Mouse (Mus musculus) midbrain, postnatal 0 days (tissue): ENCODE data around the gene Nr1d2. TPM values are rescaled to one million over a fixed set of nuclear protein-coding genes. Genes with fewer than 3 reads are reported as not detected.
"Not testable (repeated sequence)": the region's sequence is repeated elsewhere in the genome, so short reads cannot be mapped to it uniquely, and the experiment has no call there.

ENCODE experiments used
- ATAC-seq: fragments of 200-750 bp; cut with Nextera tagmentation; 2 replicates; pipeline ENCODE4 v1.8.0; 2017; ENCODE audit warnings: moderate number of reproducible peaks, mild to moderate bottlenecking, moderate TSS enrichment, moderate library complexity; ENCODE audit not compliant: low FRiP score
- DNase-seq: peaks from one replicate; pipeline ENCODE4 v3.0.0-alpha.2; 2015; ENCODE audit warnings: low spot score
- H3K27ac ChIP-seq: fragments of 300-500 bp; sonication (generic); 2 replicates; pipeline ENCODE4 v1.5.1; 2014; ENCODE audit warnings: low read depth, mild to moderate bottlenecking, low read length, mixed read lengths
- H3K27me3 ChIP-seq: fragments of 300-500 bp; sonication (generic); 2 replicates; pipeline ENCODE4 v1.6.1; 2014; ENCODE audit warnings: low read length, control low read depth, mixed read lengths; ENCODE audit not compliant: insufficient read depth
- H3K36me3 ChIP-seq: fragments of 300-500 bp; sonication (generic); 2 replicates; pipeline ENCODE4 v1.6.1; 2014; ENCODE audit warnings: low read length, control low read depth, mixed read lengths; ENCODE audit not compliant: insufficient read depth
- H3K4me1 ChIP-seq: fragments of 300-500 bp; sonication (generic); 2 replicates; pipeline ENCODE4 v1.6.1; 2014; ENCODE audit warnings: mild to moderate bottlenecking, control low read depth, antibody characterized with exemption, low read length, mixed read lengths; ENCODE audit not compliant: insufficient read depth
- H3K4me2 ChIP-seq: fragments of 300-500 bp; sonication (generic); 2 replicates; pipeline ENCODE4 v1.6.1; 2014; ENCODE audit warnings: low read depth, mild to moderate bottlenecking, low read length, mixed read lengths; ENCODE audit not compliant: poor library complexity, severe bottlenecking
- H3K4me3 ChIP-seq: fragments of 300-500 bp; sonication (generic); 2 replicates; pipeline ENCODE4 v1.5.1; 2014; ENCODE audit warnings: low read depth, mild to moderate bottlenecking, low read length, moderate library complexity
- H3K9ac ChIP-seq: fragments of 300-500 bp; sonication (generic); replicated peaks from 2 replicates; pipeline ENCODE4 v1.6.1; 2014; ENCODE audit warnings: mild to moderate bottlenecking, low read length, moderate library complexity, mixed read lengths; ENCODE audit not compliant: poor library complexity, severe bottlenecking
- H3K9me3 ChIP-seq: fragments of 300-500 bp; sonication (generic); 2 replicates; pipeline ENCODE4 v1.6.1; 2016; ENCODE audit warnings: low read length, control low read depth
- CTCF ChIP-seq: IDR thresholded peaks from 2 replicates; pipeline ENCODE4 v1.5.1; 2016; ENCODE audit warnings: antibody characterized with exemption, mild to moderate bottlenecking
- WGBS: fragments of 180-500 bp; shearing (Covaris S2); extraction: QIAGEN DNeasy Blood & Tissue Kit; methylation state at CpG from one replicate; pipeline ENCODE4 v1.1.7; 2014; 5-methylcytosine and 5-hydroxymethylcytosine counted together
- polyA plus RNA-seq: library from polyadenylated mRNA; unstranded; fragments of >200 nt; fragmentation: Nextera tagmentation; extraction: Ambion mirVana; gene quantifications from 2 replicates; pipeline ENCODE4 v1.2.1, GENCODE M21; 2015
- total RNA-seq: library from RNA; depleted of rRNA; stranded (reverse); fragments of >200 nt; gene quantifications from 2 replicates; pipeline ENCODE4 v1.2.3, GENCODE M21; 2014

The Nr1d2 gene
- total and polyA plus RNA-seq, 2 experiments from 2014 or later: 9.5 to 20.4 TPM

DNA sequence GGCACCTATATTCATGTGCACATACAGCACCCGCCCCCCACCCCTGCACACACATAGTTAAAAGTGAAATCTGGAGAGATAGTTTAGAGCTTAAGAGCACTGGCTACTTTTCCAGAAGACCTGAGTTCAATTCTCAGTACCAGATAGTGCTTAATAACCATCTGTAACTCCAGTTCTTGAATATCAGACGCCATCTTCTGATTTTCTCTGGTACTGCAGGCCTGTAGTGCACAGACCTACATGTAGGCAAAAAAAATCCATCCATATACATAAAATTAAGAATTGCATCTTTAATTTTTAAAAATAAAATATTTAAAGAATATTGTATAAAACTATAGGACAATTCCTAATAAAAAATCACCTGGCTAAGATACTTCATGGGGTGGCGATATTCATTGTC, 22.3 kb upstream of the Nr1d2 start:
- Histone ChIP-seq H3K9me3 (no peaks in the 10 kb centered on the region), H3K27me3 (no peaks in the 10 kb centered on the region), H3K4me3 (no peak overlapping the region), H3K4me2 (no peak overlapping the region), H3K9ac (no peak overlapping the region), H3K36me3 (peaks cover 3% of the 10 kb centered on the region; the same call in 1 of the 2 replicates), H3K4me1 (no peaks in the 10 kb centered on the region), H3K27ac (no peak overlapping the region)
- no peak for TF ChIP-seq CTCF
- ATAC-seq (no peak), DNase-seq (no peak)
- WGBS: 92% methylated on average over 3 of the region's 3 CpGs

DNA sequence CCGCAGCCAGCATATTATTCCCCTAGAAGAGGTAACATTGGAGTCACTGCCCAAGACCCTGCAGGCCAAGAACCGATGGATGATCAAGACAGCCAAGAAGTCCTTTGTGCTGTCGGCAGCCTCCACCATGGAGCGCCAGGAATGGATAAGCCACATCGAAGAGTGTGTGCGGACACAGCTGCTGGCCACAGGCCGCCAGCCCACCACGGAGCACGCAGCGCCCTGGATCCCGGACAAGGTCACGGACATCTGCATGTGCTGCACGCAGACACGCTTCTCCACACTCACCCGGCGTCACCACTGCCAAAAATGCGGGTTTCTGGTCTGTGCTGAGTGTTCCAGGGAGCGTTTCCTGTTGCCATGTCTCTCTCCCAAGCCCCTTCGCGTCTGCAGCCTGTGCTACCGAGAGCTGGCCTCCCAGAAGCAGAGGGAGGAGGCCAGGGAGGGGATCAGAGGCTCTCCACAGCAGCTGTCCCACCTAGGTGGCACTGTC, 3.8 kb upstream of the Nr1d2 start:
- H3K4me1 ChIP-seq: no peaks in the 10 kb centered on the region
- no peak for TF ChIP-seq CTCF
- 87% methylated on average over 21 of the region's 21 CpGs for WGBS

DNA sequence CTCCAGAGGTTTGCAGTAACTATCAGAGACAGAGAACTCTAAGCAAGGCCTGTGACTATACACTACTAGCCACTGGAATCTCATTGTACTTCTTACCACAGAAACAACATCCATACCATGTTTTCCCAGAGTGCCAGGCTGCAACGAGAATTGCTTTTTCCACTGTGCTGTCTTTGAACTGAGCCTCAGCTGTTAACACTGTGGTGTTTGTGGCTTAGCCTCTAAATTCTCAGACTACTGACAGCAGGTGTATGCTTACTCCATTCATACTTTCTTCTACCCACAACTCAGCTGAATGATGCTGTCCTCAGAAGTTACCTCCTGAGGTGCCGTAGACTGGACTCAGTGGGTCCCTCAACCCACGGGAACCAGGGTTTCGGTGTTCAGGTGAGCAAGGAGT, 2.9 kb upstream of the Nr1d2 start:
- 94% methylated on average over 4 of the region's 4 CpGs for WGBS
- H3K27me3 ChIP-seq: no peaks in the 10 kb centered on the region
- ATAC-seq (no peak), DNase-seq (no peak)
- H3K9ac ChIP-seq: no peak overlapping the region
- no peak overlapping the region for H3K4me3 ChIP-seq
- no peak for TF ChIP-seq CTCF
- H3K36me3 ChIP-seq: no peaks in the 10 kb centered on the region
- H3K4me2 ChIP-seq: no peak overlapping the region
- no peaks in the 10 kb centered on the region for H3K9me3 ChIP-seq
- no peak overlapping the region for H3K27ac ChIP-seq
- no peaks in the 10 kb centered on the region for H3K4me1 ChIP-seq

More for the DNA sequence above, 3.8 kb upstream of the Nr1d2 start:
- Histone ChIP-seq H3K27me3 (no peaks in the 10 kb centered on the region), H3K4me3 (no peak overlapping the region), H3K9ac (no peak overlapping the region), H3K27ac (no peak overlapping the region), H3K9me3 (no peaks in the 10 kb centered on the region), H3K4me2 (no peak overlapping the region), H3K36me3 (no peaks in the 10 kb centered on the region)
- DNase-seq: no peak
- ATAC-seq: no peak

DNA sequence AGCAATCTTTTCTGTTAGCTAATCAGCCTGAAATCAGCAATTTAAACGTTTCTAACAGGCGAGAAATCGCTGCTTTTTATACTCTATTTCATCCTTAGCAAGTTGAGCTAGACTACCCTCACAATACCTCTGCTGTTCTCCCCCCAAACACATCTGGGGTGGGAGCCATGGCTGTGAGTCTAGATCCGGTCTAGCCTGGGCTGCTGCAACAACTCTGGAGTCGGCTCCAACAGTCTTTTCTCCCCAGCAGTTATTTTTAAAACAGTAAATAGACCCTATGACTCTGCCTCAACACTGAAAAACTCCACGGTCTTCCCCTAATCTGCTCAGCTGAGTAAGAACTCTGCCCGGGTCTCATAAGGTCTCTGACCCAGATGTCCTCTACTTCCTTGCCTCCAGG, 1.2 kb upstream of the Nr1d2 start:
- no peak for TF ChIP-seq CTCF
- Histone ChIP-seq H3K4me2 (no peak overlapping the region), H3K36me3 (no peaks in the 10 kb centered on the region), H3K9ac (no peak overlapping the region), H3K4me3 (no peak overlapping the region; the same call in 1 of the 2 replicates), H3K27ac (no peak overlapping the region), H3K27me3 (no peaks in the 10 kb centered on the region), H3K9me3 (no peaks in the 10 kb centered on the region), H3K4me1 (no peaks in the 10 kb centered on the region)
- no peak for ATAC-seq
- no peak for DNase-seq
- 68% methylated on average over 7 of the region's 7 CpGs for WGBS

DNA sequence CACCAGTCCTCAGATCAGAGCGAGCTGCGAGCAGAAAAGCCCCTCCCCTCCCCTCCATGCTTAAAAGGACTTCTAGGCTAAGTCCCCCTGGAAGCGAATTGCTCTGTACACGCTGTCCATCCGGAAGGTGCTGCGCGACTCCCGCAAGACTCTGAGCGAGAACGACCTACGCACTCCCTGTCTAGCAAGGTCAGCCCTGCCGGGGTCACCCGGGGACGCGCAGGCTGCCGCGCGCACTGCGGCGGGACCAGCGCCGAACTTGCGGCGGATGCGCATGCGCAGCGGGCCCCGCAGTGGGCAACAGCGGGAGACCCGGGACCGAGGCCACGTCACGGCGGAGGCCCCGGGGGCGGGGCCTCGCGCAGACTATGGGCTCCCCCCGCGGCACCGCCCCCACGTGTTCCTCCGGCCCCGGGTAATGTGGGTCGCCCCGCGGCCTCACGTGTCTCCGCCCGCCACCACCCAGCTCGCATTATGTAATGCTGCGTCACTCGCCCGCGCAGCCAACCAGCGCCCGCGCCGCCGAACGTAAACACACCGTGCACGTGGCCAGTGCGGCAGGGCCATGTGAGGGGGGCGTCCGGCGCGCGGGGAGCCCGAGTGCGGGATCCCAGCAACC, 687 bp downstream of the Nr1d2 start:
- Histone ChIP-seq H3K4me1 (no peaks in the 10 kb centered on the region), H3K4me3 (peak overlapping the region; percentile 84), H3K27ac (peak overlapping the region; percentile 85), H3K4me2 (peak overlapping the region; percentile 77), H3K36me3 (no peaks in the 10 kb centered on the region), H3K9me3 (no peaks in the 10 kb centered on the region), H3K27me3 (no peaks in the 10 kb centered on the region), H3K9ac (peak overlapping the region; percentile 83)
- under 1% methylated on average over 59 of the region's 71 CpGs for WGBS
- DNase-seq (peak; percentile 96), ATAC-seq (peak; percentile 95)
- no peak for TF ChIP-seq CTCF

DNA sequence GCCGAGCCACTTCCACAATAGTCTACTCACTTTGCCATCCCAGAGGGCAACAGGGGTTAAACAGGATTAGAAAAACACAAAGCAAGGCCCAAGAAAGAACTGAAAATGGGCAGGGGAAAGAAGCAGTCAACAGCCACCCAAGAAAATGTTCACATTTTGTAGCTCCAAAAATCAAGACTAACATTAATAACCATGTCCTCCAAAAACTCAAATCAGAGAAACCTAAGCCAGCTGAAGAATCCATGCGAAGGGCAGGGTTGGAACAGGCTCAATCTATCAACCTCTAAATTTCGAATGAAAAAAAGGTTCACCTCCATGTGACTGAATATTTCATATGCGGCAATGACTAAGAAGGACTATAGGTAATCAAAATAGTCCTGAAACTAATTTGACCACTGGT, 1.5 kb downstream of the Nr1d2 start:
- peak overlapping the region; percentile 77 for H3K4me2 ChIP-seq

DNA sequence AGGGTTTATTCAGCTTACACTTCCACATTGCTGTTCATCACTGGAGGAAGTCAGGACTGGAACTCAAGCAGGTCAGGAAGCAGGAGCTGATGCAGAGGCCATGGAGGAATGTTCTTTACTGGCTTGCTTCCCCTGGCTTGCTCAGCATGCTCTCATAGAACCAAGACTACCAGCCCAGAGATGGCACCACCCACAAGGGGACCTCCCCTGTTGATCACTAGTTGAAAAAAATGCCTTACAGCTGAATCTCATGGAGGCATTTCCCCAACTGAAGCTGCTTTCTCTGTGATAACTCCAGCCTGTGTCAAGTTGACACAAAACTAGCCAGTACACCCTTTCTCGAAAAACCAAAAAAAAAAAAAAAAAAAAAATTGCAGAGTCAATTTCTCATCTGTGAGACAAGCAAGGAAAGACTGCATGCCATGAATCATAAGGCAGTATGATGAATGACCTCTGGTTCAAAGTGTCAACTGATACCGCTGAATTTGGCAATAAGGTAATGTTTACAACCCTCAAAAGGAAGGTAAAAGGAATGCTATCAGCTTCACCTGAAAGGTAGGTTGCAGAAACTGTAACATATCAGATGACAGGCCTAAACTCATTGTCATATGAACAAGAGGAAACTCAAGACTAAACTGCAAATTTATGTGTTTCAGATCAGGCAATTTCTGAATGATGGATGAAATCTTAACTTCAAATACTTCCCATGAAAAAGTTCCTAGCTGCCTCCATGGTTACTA, 2.3 kb downstream of the Nr1d2 start:
- WGBS: 92% methylated on average over 2 of the region's 2 CpGs
- not testable (repeated sequence) for H3K36me3 ChIP-seq

More for the DNA sequence above, 1.5 kb downstream of the Nr1d2 start:
- no peak for DNase-seq
- H3K36me3 ChIP-seq: no peaks in the 10 kb centered on the region
- no peaks in the 10 kb centered on the region for H3K4me1 ChIP-seq
- no peak overlapping the region for H3K9ac ChIP-seq
- 43% methylated on average over 4 of the region's 4 CpGs for WGBS
- no peaks in the 10 kb centered on the region for H3K9me3 ChIP-seq
- H3K27me3 ChIP-seq: no peaks in the 10 kb centered on the region
- H3K4me3 ChIP-seq: peak overlapping the region; percentile 84
- no peak overlapping the region for H3K27ac ChIP-seq
- ATAC-seq: no peak
- TF ChIP-seq CTCF: no peak

More for the DNA sequence above, 2.3 kb downstream of the Nr1d2 start:
- H3K4me3 ChIP-seq, H3K9me3 ChIP-seq, DNase-seq, H3K4me2 ChIP-seq, H3K27me3 ChIP-seq, H3K4me1 ChIP-seq, H3K9ac ChIP-seq, H3K27ac ChIP-seq, ATAC-seq: not testable (repeated sequence)
